ENCODE assay signal across 24 mouse cellular contexts in genomic region chr12:35983472-35983871, GRCm38 (mm10). TPM values are rescaled to one million over a fixed set of nuclear protein-coding genes. Genes with fewer than 3 reads are reported as not detected.
A peak's percentile ranks its signal among the peaks of the same experiment; 100 is the strongest.
DNase-seq lines count a peak whose midpoint lies in the region; ATAC-seq and TF ChIP-seq lines count a peak whose summit lies in the region.
"Had no signal": no experiment of that assay in that cellular context is flagged by ENCODE, and none has a peak within 500 bp of the region (broad histone marks: within the 10 kb centered on the region; RNA-seq: fewer than 3 reads in every experiment).

No protein-coding gene starts in this region.

- H3K4me2 ChIP-seq in lung, postnatal 0 days (replicated peaks; ENCODE audit: low read depth, low read length) = no peak overlapping the region
- no peak overlapping the region for H3K4me2 ChIP-seq in limb, embryonic 14.5 days (replicated peaks; ENCODE audit: low read depth, low read length, severe bottlenecking)
- no peak overlapping the region for H3K4me2 ChIP-seq in stomach, postnatal 0 days (replicated peaks; ENCODE audit: low read depth)
- no peak overlapping the region for H3K4me2 ChIP-seq in kidney, embryonic 15.5 days
- H3K4me2 ChIP-seq: heart, embryonic 12.5 days; intestine, embryonic 15.5 days; midbrain, embryonic 12.5 days had no signal

- H3K27ac ChIP-seq in lung, postnatal 0 days (ENCODE audit: low read length) = no peak overlapping the region
- peak overlapping the region; percentile 10; the same call in 1 of the 2 replicates for H3K27ac ChIP-seq in bone marrow, adult 2 months (ENCODE audit: control insufficient read depth, insufficient read depth, low read depth, low read length, poor library complexity)
- no peak overlapping the region for H3K27ac ChIP-seq in limb, embryonic 14.5 days (replicated peaks; ENCODE audit: low read depth, low read length)
- H3K27ac ChIP-seq in stomach, postnatal 0 days (replicated peaks) = peak overlapping the region; percentile 49; the same call in 1 of the 2 replicates
- no peak overlapping the region for H3K27ac ChIP-seq in kidney, embryonic 15.5 days
- H3K27ac ChIP-seq: embryonic facial prominence, embryonic 10.5 days; intestine, embryonic 15.5 days; kidney, postnatal 0 days; layer of hippocampus, adult 2 months; midbrain, embryonic 12.5 days had no signal

- no peak for ATAC-seq in lung, postnatal 0 days
- ATAC-seq in limb, embryonic 14.5 days (ENCODE audit: low FRiP score, low read depth) = no peak
- no peak for ATAC-seq in stomach, postnatal 0 days (ENCODE audit: low FRiP score, low TSS enrichment)
- no peak for ATAC-seq in kidney, embryonic 15.5 days (replicated peaks; ENCODE audit: low FRiP score)
- ATAC-seq: forebrain, postnatal 0 days; intestine, embryonic 15.5 days had no signal

- no peaks in the 10 kb centered on the region for H3K4me1 ChIP-seq in lung, postnatal 0 days (ENCODE audit: insufficient read depth, low read depth, low read length)
- H3K4me1 ChIP-seq in bone marrow, adult 2 months (ENCODE audit: control insufficient read depth, insufficient read depth, low read length) = peaks cover 1% of the 10 kb centered on the region; the same call in 1 of the 2 replicates
- H3K4me1 ChIP-seq in limb, embryonic 14.5 days (ENCODE audit: control insufficient read depth, insufficient read depth, low read length) = peaks cover 10% of the 10 kb centered on the region
- H3K4me1 ChIP-seq in stomach, postnatal 0 days (replicated peaks; ENCODE audit: control insufficient read depth, insufficient read depth) = no peaks in the 10 kb centered on the region
- peaks cover 7% of the 10 kb centered on the region for H3K4me1 ChIP-seq in kidney, embryonic 15.5 days

- WGBS in lung, postnatal 0 days = 88% methylated on average over 9 of the region's 9 CpGs
- WGBS in bone marrow, adult 2 months = 2% methylated on average over 9 of the region's 9 CpGs
- WGBS in limb, embryonic 14.5 days = 43% methylated on average over 9 of the region's 9 CpGs
- 88% methylated on average over 9 of the region's 9 CpGs for WGBS in stomach, postnatal 0 days
- 93% methylated on average over 9 of the region's 9 CpGs for WGBS in kidney, embryonic 15.5 days

- no peak for TF ChIP-seq POLR2A in bone marrow, adult 2 months (IDR thresholded peaks at IDR 0.05; ENCODE audit: borderline replicate concordance, control insufficient read depth, low read depth, low read length)
- no peak for TF ChIP-seq POLR2A in limb, embryonic 14.5 days (IDR thresholded peaks at IDR 0.05; ENCODE audit: borderline replicate concordance, extremely low read depth, insufficient read depth, insufficient read length)

- no peak overlapping the region for H3K4me3 ChIP-seq in lung, postnatal 0 days (ENCODE audit: low read depth, low read length)
- no peak overlapping the region for H3K4me3 ChIP-seq in bone marrow, adult 2 months (replicated peaks; ENCODE audit: control insufficient read depth, low read depth, low read length)
- H3K4me3 ChIP-seq in limb, embryonic 14.5 days (replicated peaks; ENCODE audit: low read length) = no peak overlapping the region
- no peak overlapping the region for H3K4me3 ChIP-seq in stomach, postnatal 0 days (ENCODE audit: low read depth, low read length)
- no peak overlapping the region for H3K4me3 ChIP-seq in kidney, embryonic 15.5 days (replicated peaks)
- H3K4me3 ChIP-seq: embryonic facial prominence, embryonic 10.5 days; erythroblast, embryonic 14.5 days; heart, embryonic 12.5 days; intestine, embryonic 15.5 days; layer of hippocampus, adult 2 months; midbrain, embryonic 12.5 days had no signal

- H3K36me3 ChIP-seq in lung, postnatal 0 days (ENCODE audit: insufficient read depth, low read length) = no peaks in the 10 kb centered on the region
- H3K36me3 ChIP-seq in limb, embryonic 14.5 days (ENCODE audit: control insufficient read depth, insufficient read depth, low read length) = no peaks in the 10 kb centered on the region
- no peaks in the 10 kb centered on the region for H3K36me3 ChIP-seq in stomach, postnatal 0 days (ENCODE audit: control insufficient read depth, insufficient read depth, low read length)
- H3K36me3 ChIP-seq in kidney, embryonic 15.5 days = no peaks in the 10 kb centered on the region
- H3K36me3 ChIP-seq: embryonic facial prominence, embryonic 10.5 days; heart, embryonic 12.5 days; intestine, embryonic 15.5 days; midbrain, embryonic 12.5 days had no signal

- H3K27me3 ChIP-seq in lung, postnatal 0 days (replicated peaks; ENCODE audit: insufficient read depth, low read length) = no peaks in the 10 kb centered on the region
- H3K27me3 ChIP-seq in limb, embryonic 14.5 days (ENCODE audit: control insufficient read depth, insufficient read depth, low read length) = no peaks in the 10 kb centered on the region
- no peaks in the 10 kb centered on the region for H3K27me3 ChIP-seq in stomach, postnatal 0 days (ENCODE audit: control insufficient read depth, insufficient read depth, low read length)
- H3K27me3 ChIP-seq in kidney, embryonic 15.5 days = no peaks in the 10 kb centered on the region
- H3K27me3 ChIP-seq: heart, embryonic 12.5 days; intestine, embryonic 15.5 days; midbrain, embryonic 12.5 days had no signal

- no peak overlapping the region for H3K9ac ChIP-seq in lung, postnatal 0 days (replicated peaks; ENCODE audit: low read depth)
- no peak overlapping the region for H3K9ac ChIP-seq in limb, embryonic 14.5 days (ENCODE audit: low read depth, low read length, severe bottlenecking)
- H3K9ac ChIP-seq in stomach, postnatal 0 days (ENCODE audit: low read length) = no peak overlapping the region
- no peak overlapping the region for H3K9ac ChIP-seq in kidney, embryonic 15.5 days
- H3K9ac ChIP-seq: forebrain, postnatal 0 days; heart, embryonic 12.5 days; intestine, embryonic 15.5 days; midbrain, embryonic 12.5 days had no signal

- TF ChIP-seq EP300 in lung, postnatal 0 days (IDR thresholded peaks at IDR 0.05) = no peak
- no peak for TF ChIP-seq EP300 in stomach, postnatal 0 days (optimal IDR thresholded peaks at IDR 0.05)

- no peaks in the 10 kb centered on the region for H3K9me3 ChIP-seq in lung, postnatal 0 days (ENCODE audit: low read length)
- H3K9me3 ChIP-seq in limb, embryonic 14.5 days (ENCODE audit: control insufficient read depth, low read length) = no peaks in the 10 kb centered on the region
- H3K9me3 ChIP-seq in stomach, postnatal 0 days (ENCODE audit: control insufficient read depth, low read length) = no peaks in the 10 kb centered on the region
- no peaks in the 10 kb centered on the region for H3K9me3 ChIP-seq in kidney, embryonic 15.5 days (replicated peaks)
- H3K9me3 ChIP-seq: embryonic facial prominence, embryonic 10.5 days; heart, embryonic 12.5 days; intestine, embryonic 15.5 days; midbrain, embryonic 12.5 days had no signal

- DNase-seq in lung, postnatal 0 days (ENCODE audit: low spot score) = peak; percentile 27
- no peak for DNase-seq in lung, postnatal 10 days
- DNase-seq in limb, embryonic 14.5 days (ENCODE audit: low spot score) = peak; percentile 9
- no peak for DNase-seq in stomach, postnatal 0 days (ENCODE audit: low spot score)
- DNase-seq in layer of hippocampus, postnatal 25 days (ENCODE audit: extremely low spot score in 1 of 2, low spot score in 1 of 2) = no peak
- DNase-seq in urinary bladder, postnatal 36 days (ENCODE audit: low spot score in 2 of 2) = no peak
- DNase-seq: adrenal gland, postnatal 25 days; cerebellum, postnatal 10 days; forebrain, postnatal 0 days; gastrocnemius, postnatal 25 days; heart, postnatal 4 days; right cerebral cortex, postnatal 25 days had no signal

- TF ChIP-seq CTCF in lung, postnatal 0 days (IDR thresholded peaks at IDR 0.05) = no peak
- TF ChIP-seq CTCF in bone marrow, adult 2 months (IDR thresholded peaks at IDR 0.05; ENCODE audit: control insufficient read depth, insufficient read depth, low read length) = no peak
- TF ChIP-seq CTCF in stomach, postnatal 0 days (IDR thresholded peaks at IDR 0.05; ENCODE audit: low read depth) = no peak

RNA-seq across cellular contexts. Expression of gene Agr2, which starts 9.2 kb away (rescaled TPM):
- polyA plus RNA-seq in lung, postnatal 0 days (2015; fragmentation: Nextera tagmentation; extraction: Ambion mirVana) = 5.8 and 7.0 TPM in 2 replicates
- polyA plus RNA-seq in bone marrow, adult 2 months (2011; ENCODE audit: insufficient read depth, insufficient read length, low replicate concordance, missing spikeins) = not detected in 2 replicates
- 0.29 and 0.38 TPM in 2 replicates for polyA plus RNA-seq in limb, embryonic 14.5 days (2012; rRNA removed)
- polyA plus RNA-seq in limb, embryonic 14.5 days (2014; fragmentation: Nextera tagmentation; extraction: Ambion mirVana) = 0.33 TPM in 1 of 2 replicates, not detected in the other
- 1,362 and 1,533 TPM in 2 replicates for polyA plus RNA-seq in stomach, postnatal 0 days (2015; fragmentation: Nextera tagmentation; extraction: Ambion mirVana)
- not detected for total RNA-seq in layer of hippocampus, postnatal 25 days (2021)
- 1.4 and 31.8 TPM in 2 replicates for polyA plus RNA-seq in kidney, embryonic 15.5 days (2015; fragmentation: Nextera tagmentation; extraction: Ambion mirVana)
- total RNA-seq: adrenal gland, postnatal 25 days; forebrain, postnatal 0 days; gastrocnemius, postnatal 25 days; heart, postnatal 4 days; layer of hippocampus, adult 2 months; liver, adult 2 months had no signal
- polyA plus RNA-seq: C2C12; embryonic facial prominence, embryonic 10.5 days; erythroblast, embryonic 14.5 days; midbrain, embryonic 12.5 days; neural tube, embryonic 11.5 days had no signal

RNA-seq across cellular contexts. Expression of gene Agr3, which starts 58.1 kb away (rescaled TPM):
- polyA plus RNA-seq in lung, postnatal 0 days (2015; fragmentation: Nextera tagmentation; extraction: Ambion mirVana) = 5.7 and 6.9 TPM in 2 replicates
- not detected in 2 replicates for polyA plus RNA-seq in bone marrow, adult 2 months (2011; ENCODE audit: insufficient read depth, insufficient read length, low replicate concordance, missing spikeins)
- polyA plus RNA-seq in limb, embryonic 14.5 days (2012; rRNA removed) = not detected in 2 replicates
- not detected in 2 replicates for polyA plus RNA-seq in limb, embryonic 14.5 days (2014; fragmentation: Nextera tagmentation; extraction: Ambion mirVana)
- 0.97 and 1.2 TPM in 2 replicates for polyA plus RNA-seq in stomach, postnatal 0 days (2015; fragmentation: Nextera tagmentation; extraction: Ambion mirVana)
- total RNA-seq in layer of hippocampus, postnatal 25 days (2021) = not detected
- not detected in 2 replicates for polyA plus RNA-seq in kidney, embryonic 15.5 days (2015; fragmentation: Nextera tagmentation; extraction: Ambion mirVana)
- total RNA-seq: adrenal gland, postnatal 25 days; forebrain, postnatal 0 days; gastrocnemius, postnatal 25 days; heart, postnatal 4 days; layer of hippocampus, adult 2 months; liver, adult 2 months had no signal
- polyA plus RNA-seq: C2C12; erythroblast, embryonic 14.5 days; forebrain, postnatal 0 days; heart, embryonic 12.5 days; intestine, embryonic 15.5 days; kidney, postnatal 0 days; liver, adult 2 months; midbrain, embryonic 12.5 days; neural tube, embryonic 11.5 days had no signal

RNA-seq across cellular contexts. Expression of gene Tspan13, which starts 58.8 kb away (rescaled TPM):
- 255 and 302 TPM in 2 replicates for polyA plus RNA-seq in lung, postnatal 0 days (2015; fragmentation: Nextera tagmentation; extraction: Ambion mirVana)
- 18.3 and 22.2 TPM in 2 replicates for polyA plus RNA-seq in bone marrow, adult 2 months (2011; ENCODE audit: insufficient read depth, insufficient read length, low replicate concordance, missing spikeins)
- 34.2 and 40.4 TPM in 2 replicates for polyA plus RNA-seq in limb, embryonic 14.5 days (2012; rRNA removed)
- polyA plus RNA-seq in limb, embryonic 14.5 days (2014; fragmentation: Nextera tagmentation; extraction: Ambion mirVana) = 37.5 and 38.3 TPM in 2 replicates
- polyA plus RNA-seq in stomach, postnatal 0 days (2015; fragmentation: Nextera tagmentation; extraction: Ambion mirVana) = 121 and 129 TPM in 2 replicates
- total RNA-seq in layer of hippocampus, postnatal 25 days (2021) = 100 to 1,000 TPM; 286 to 292 TPM
- 104 and 110 TPM in 2 replicates for polyA plus RNA-seq in kidney, embryonic 15.5 days (2015; fragmentation: Nextera tagmentation; extraction: Ambion mirVana)

Comparison
In these comparisons a context has a peak if more than half of its experiments do, and no peak if none do; other contexts are left out.
1. DNase-seq: peak in lung, postnatal 0 days (single experiment) and limb, embryonic 14.5 days (single experiment); none in lung, postnatal 10 days (single experiment), stomach, postnatal 0 days (single experiment), layer of hippocampus, postnatal 25 days (0 of 2) and urinary bladder, postnatal 36 days (0 of 2).
2. H3K27ac ChIP-seq: peak in bone marrow, adult 2 months (single experiment) and stomach, postnatal 0 days (single experiment); none in lung, postnatal 0 days (single experiment), limb, embryonic 14.5 days (single experiment) and kidney, embryonic 15.5 days (single experiment).
3. RNA of gene Agr2, which starts 9.2 kb away (polyA plus RNA-seq): 1,362 to 1,533 TPM in stomach, postnatal 0 days; 5.8 to 7.0 TPM in lung, postnatal 0 days, 1.4 to 31.8 TPM in kidney, embryonic 15.5 days, 0.29 to 0.38 TPM in limb, embryonic 14.5 days and not detected in bone marrow, adult 2 months; every median in the first group is over 10 times any median in the second.